Mouse (Mus musculus) G1E (cell line): ENCODE measurements at regions not wholly inside any gene's neighbourhood (a gene's known extent, or its start where the extent isn't known, plus 50 kb on each side); places are given as distances from the start of the nearest gene placed in this dataset.

Source experiments
- CTCF ChIP-seq: IDR thresholded peaks from 2 replicates; pipeline ENCODE4 v1.5.1; 2012; ENCODE audit warnings: low read depth, low read length, inconsistent platforms, mixed read lengths
- GATA1 ChIP-seq: IDR thresholded peaks from 2 replicates; pipeline ENCODE4 v1.6.1; 2012; ENCODE audit warnings: borderline replicate concordance, low read length, inconsistent platforms, mixed read lengths
- GATA2 ChIP-seq: IDR thresholded peaks from 2 replicates; pipeline ENCODE4 v1.6.1; 2012; ENCODE audit warnings: low read depth, low read length, inconsistent platforms, borderline replicate concordance

- TF ChIP-seq CTCF = no peak
- no peak for TF ChIP-seq GATA1
- no peak for TF ChIP-seq GATA2
Observed at GRCm38 (mm10) chr13:97520988-97521547, 239.4 kb downstream of the Gm10260 start.
